Mouse (Mus musculus) stomach, postnatal 0 days (tissue): ENCODE measurements around the gene Spata2l. TPM values are rescaled to one million over a fixed set of nuclear protein-coding genes. Genes with fewer than 3 reads are reported as not detected.
A peak's percentile ranks its signal among the peaks of the same experiment; 100 is the strongest.

ENCODE experiments used
- ATAC-seq: fragments of 200-750 bp; cut with Nextera tagmentation; 2 replicates; pipeline ENCODE4 v1.8.0; 2017; ENCODE audit not compliant: low FRiP score, low TSS enrichment
- DNase-seq: peaks from one replicate; pipeline ENCODE4 v3.0.0-alpha.2; 2016; ENCODE audit warnings: low spot score
- H3K27ac ChIP-seq: fragments of 300-500 bp; sonication (generic); replicated peaks from 2 replicates; pipeline ENCODE4 v1.5.1; 2014; ENCODE audit warnings: mild to moderate bottlenecking, control low read depth
- H3K27me3 ChIP-seq: fragments of 300-500 bp; sonication (generic); 2 replicates; pipeline ENCODE4 v1.6.1; 2014; ENCODE audit warnings: low read length; ENCODE audit not compliant: control insufficient read depth, insufficient read depth
- H3K36me3 ChIP-seq: fragments of 300-500 bp; sonication (generic); 2 replicates; pipeline ENCODE4 v1.6.1; 2014; ENCODE audit warnings: low read length, mixed read lengths; ENCODE audit not compliant: control insufficient read depth, insufficient read depth
- H3K4me1 ChIP-seq: fragments of 300-500 bp; sonication (generic); replicated peaks from 2 replicates; pipeline ENCODE4 v1.6.1; 2014; ENCODE audit warnings: antibody characterized with exemption; ENCODE audit not compliant: control insufficient read depth, insufficient read depth
- H3K4me2 ChIP-seq: fragments of 300-500 bp; sonication (generic); replicated peaks from 2 replicates; pipeline ENCODE4 v1.6.1; 2014; ENCODE audit warnings: low read depth, mild to moderate bottlenecking, control low read depth, moderate library complexity
- H3K4me3 ChIP-seq: fragments of 300-500 bp; sonication (generic); 2 replicates; pipeline ENCODE4 v1.5.1; 2014; ENCODE audit warnings: low read depth, low read length, control low read depth
- H3K9ac ChIP-seq: fragments of 300-500 bp; sonication (generic); 2 replicates; pipeline ENCODE4 v1.6.1; 2014; ENCODE audit warnings: mild to moderate bottlenecking, low read length, control low read depth, mixed read lengths
- H3K9me3 ChIP-seq: fragments of 300-500 bp; sonication (generic); 2 replicates; pipeline ENCODE4 v1.6.1; 2016; ENCODE audit warnings: low read length; ENCODE audit not compliant: control insufficient read depth
- CTCF ChIP-seq: IDR thresholded peaks from 2 replicates; pipeline ENCODE4 v1.5.1; 2016; ENCODE audit warnings: antibody characterized with exemption, low read depth, mild to moderate bottlenecking, moderate library complexity
- EP300 ChIP-seq: optimal IDR thresholded peaks from 2 replicates; pipeline ENCODE3; 2016; ENCODE audit warnings: antibody characterized with exemption
- WGBS: fragments of 180-500 bp; shearing (Covaris S2); extraction: QIAGEN DNeasy Blood & Tissue Kit; methylation state at CpG from one replicate; pipeline ENCODE4 v1.1.7; 2014; 5-methylcytosine and 5-hydroxymethylcytosine counted together
- polyA plus RNA-seq: library from polyadenylated mRNA; unstranded; fragments of >200 nt; fragmentation: Nextera tagmentation; extraction: Ambion mirVana; gene quantifications from 2 replicates; pipeline ENCODE4 v1.2.1, GENCODE M21; 2015

The Spata2l gene
- polyA plus RNA-seq, 1 experiment from 2014 or later = 3.1 TPM

- TF ChIP-seq EP300 (no peak), CTCF (peak; percentile 80)
- H3K4me2 ChIP-seq = no peak overlapping the region
- DNase-seq = peak; percentile 86
- H3K36me3 ChIP-seq = no peaks in the 10 kb centered on the region
- no peak overlapping the region for H3K27ac ChIP-seq
- H3K4me3 ChIP-seq = no peak overlapping the region
- WGBS = 1% methylated on average over 9 of the region's 9 CpGs
- ATAC-seq = peak; percentile 51; the same call in 1 of the 2 replicates
- H3K9me3 ChIP-seq = no peaks in the 10 kb centered on the region
- H3K4me1 ChIP-seq = no peaks in the 10 kb centered on the region
- H3K9ac ChIP-seq = no peak overlapping the region
- no peaks in the 10 kb centered on the region for H3K27me3 ChIP-seq
These were observed 45.4 kb downstream of the Spata2l start for GRCm38 (mm10) chr8:123190678-123191077.

GRCm38 (mm10) chr8:123188841-123189240 is 47.2 kb downstream of the Spata2l start:
- 53% methylated on average over 7 of the region's 7 CpGs for WGBS
- DNase-seq (peak; percentile 33), ATAC-seq (no peak)
- Histone ChIP-seq H3K27me3 (no peaks in the 10 kb centered on the region), H3K4me2 (no peak overlapping the region), H3K36me3 (no peaks in the 10 kb centered on the region), H3K9ac (no peak overlapping the region), H3K27ac (no peak overlapping the region), H3K4me3 (no peak overlapping the region), H3K4me1 (no peaks in the 10 kb centered on the region), H3K9me3 (no peaks in the 10 kb centered on the region)
- TF ChIP-seq CTCF = no peak
- no peak for TF ChIP-seq EP300

DNA sequence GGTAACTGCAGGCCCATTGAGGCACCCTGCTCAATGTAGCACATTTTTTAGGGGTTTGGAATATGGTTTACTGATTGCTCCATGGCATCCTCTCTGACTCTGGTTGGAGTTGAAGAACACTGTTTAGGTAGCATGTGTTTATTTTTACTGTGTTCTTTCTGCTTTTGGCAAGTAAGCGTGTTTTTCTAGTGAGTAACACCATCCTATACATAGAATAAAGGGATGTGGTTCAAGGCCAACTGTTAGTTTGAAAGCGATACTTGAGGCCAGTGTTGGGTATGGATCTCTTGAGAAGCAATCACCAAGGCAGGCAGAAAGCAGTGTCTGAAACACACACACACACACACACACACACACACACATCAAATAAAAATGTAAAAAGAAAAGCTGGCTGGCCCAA is 48.0 kb downstream of the Spata2l start:
- no peak for TF ChIP-seq EP300
- no peak for TF ChIP-seq CTCF
- H3K9me3 ChIP-seq = no peaks in the 10 kb centered on the region
- DNase-seq = no peak
- H3K4me1 ChIP-seq = no peaks in the 10 kb centered on the region
- no peak overlapping the region for H3K9ac ChIP-seq
- no peak overlapping the region for H3K27ac ChIP-seq
- no peak for ATAC-seq
- WGBS = 82% methylated on average over 2 of the region's 2 CpGs
- no peak overlapping the region for H3K4me2 ChIP-seq
- no peaks in the 10 kb centered on the region for H3K27me3 ChIP-seq
- H3K4me3 ChIP-seq = no peak overlapping the region
- H3K36me3 ChIP-seq = no peaks in the 10 kb centered on the region

DNA sequence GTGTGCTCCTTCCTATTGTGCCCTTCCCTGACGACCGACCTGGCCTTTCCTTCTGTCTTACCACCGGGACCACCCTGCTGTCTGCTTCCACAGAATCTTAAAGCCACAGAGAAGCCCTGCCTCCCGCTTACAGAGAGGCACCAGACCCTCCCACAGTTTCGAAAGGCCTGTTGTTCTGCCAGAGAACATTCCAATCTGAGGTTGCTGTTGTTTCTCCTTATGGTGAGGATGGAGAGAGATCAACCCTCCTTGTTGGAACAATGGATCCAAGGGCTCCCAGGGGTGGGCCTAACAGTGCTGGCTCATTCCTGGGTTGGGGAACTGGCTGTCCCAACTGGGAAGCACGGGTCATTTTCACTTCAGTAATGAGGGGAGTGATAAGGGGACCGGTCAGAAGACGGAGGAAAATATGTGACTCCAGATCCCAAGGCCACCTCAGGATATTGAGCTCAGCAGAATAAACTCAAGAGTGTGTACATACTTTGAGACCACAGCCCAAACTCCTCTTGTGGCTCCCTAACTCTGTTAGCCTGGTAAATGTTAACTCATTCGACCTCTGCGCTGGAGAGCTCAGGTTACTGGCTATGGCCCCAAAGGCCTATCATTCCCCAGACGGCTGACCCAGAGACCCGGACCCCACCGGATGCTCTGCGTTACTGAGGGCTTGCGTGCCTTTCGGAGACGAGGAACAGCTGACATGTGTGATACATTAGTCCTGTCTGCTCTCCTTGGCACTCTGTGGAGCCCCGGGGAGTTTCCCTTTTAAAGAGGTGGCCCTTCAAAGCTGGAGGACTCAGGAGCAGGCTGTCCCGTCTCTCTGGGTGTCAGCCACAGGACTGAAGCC is 50.2 kb downstream of the Spata2l start, which contains the start of gene Dpep1:
TSS of gene Dpep1 (plus strand) at position 677 of the 844 bp plus-strand sequence.
- H3K27me3 ChIP-seq = no peaks in the 10 kb centered on the region
- DNase-seq (no peak), ATAC-seq (peak; percentile 60; the same call in 1 of the 2 replicates)
- TF ChIP-seq EP300 = no peak
- no peak for TF ChIP-seq CTCF
- peak within 1 kb of the TSS; percentile 18 for H3K4me2 ChIP-seq
- H3K9me3 ChIP-seq = no peaks in the 10 kb centered on the region
- H3K27ac ChIP-seq = peak within 1 kb of the TSS; percentile 81
- 21% methylated on average over 19 of the region's 19 CpGs for WGBS
- H3K36me3 ChIP-seq = no peaks in the 10 kb centered on the region
- 0 out of 2 replicates have a peak within 1 kb of the TSS, but pooled peaks have one; percentile 38 for H3K9ac ChIP-seq
- no peaks in the 10 kb centered on the region for H3K4me1 ChIP-seq
- no peak within 1 kb of the TSS for H3K4me3 ChIP-seq

DNA sequence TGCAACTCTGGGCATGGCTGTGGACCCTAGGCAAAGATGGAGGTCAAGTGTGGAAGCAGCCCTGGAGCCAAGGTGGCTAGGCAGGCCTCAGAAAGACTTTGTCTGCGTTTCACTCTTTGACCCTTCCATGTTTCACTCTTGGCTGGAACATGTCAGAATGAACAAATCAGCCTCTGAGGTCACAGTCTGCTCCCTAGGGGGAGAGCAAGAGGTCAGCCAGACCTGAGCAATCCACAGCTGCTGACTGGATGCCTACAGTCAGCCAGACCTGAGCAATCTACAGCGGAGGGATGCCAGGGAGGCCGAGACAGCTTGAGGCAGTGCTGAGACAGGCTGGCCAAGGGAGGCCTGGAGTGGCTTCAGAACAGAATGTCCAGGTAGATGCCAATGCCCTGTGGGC is 54.6 kb downstream of the Spata2l start:
- DNase-seq (no peak), ATAC-seq (no peak)
- Histone ChIP-seq H3K4me3 (no peak overlapping the region), H3K4me1 (no peaks in the 10 kb centered on the region), H3K27me3 (no peaks in the 10 kb centered on the region), H3K36me3 (no peaks in the 10 kb centered on the region), H3K27ac (no peak overlapping the region), H3K4me2 (no peak overlapping the region), H3K9me3 (no peaks in the 10 kb centered on the region), H3K9ac (no peak overlapping the region)
- 54% methylated on average over 3 of the region's 3 CpGs for WGBS
- TF ChIP-seq CTCF = no peak
- TF ChIP-seq EP300 = no peak

Other genes with a start within 250 kb of the Spata2l start
- gene Ankrd11, start 194.0 kb downstream of the Spata2l start, polyA plus RNA-seq = 35.0 and 35.8 TPM in 2 replicates
- gene Spg7, start 173.3 kb downstream of the Spata2l start, polyA plus RNA-seq = 29.6 and 32.0 TPM in 2 replicates
- gene Rpl13, start 133.9 kb downstream of the Spata2l start, polyA plus RNA-seq = 1,460 and 1,506 TPM in 2 replicates
- gene Cpne7, start 118.9 kb downstream of the Spata2l start, polyA plus RNA-seq = 1.4 TPM in 2 replicates
- 7.8 and 9.3 TPM in 2 replicates for gene Sult5a1, start 77.9 kb downstream of the Spata2l start, polyA plus RNA-seq
- 10.0 and 13.6 TPM in 2 replicates for gene Dpep1, start 50.0 kb downstream of the Spata2l start, polyA plus RNA-seq
- 153 and 157 TPM in 2 replicates for gene Chmp1a, start 23.5 kb downstream of the Spata2l start, polyA plus RNA-seq
- 0.91 and 0.94 TPM in 2 replicates for gene Spata33, start 23.4 kb downstream of the Spata2l start, polyA plus RNA-seq
- gene Cdk10, start 11.4 kb downstream of the Spata2l start, polyA plus RNA-seq = 16.1 and 16.7 TPM in 2 replicates
- gene Zfp276, start 18.0 kb upstream of the Spata2l start, polyA plus RNA-seq = 7.8 and 8.3 TPM in 2 replicates
- gene Vps9d1, start 18.1 kb upstream of the Spata2l start, polyA plus RNA-seq = 10.3 and 11.2 TPM in 2 replicates
- 5.3 and 5.7 TPM in 2 replicates for gene Fanca, start 82.3 kb upstream of the Spata2l start, polyA plus RNA-seq
- gene Spire2, start 96.5 kb upstream of the Spata2l start, polyA plus RNA-seq = 12.4 and 13.1 TPM in 2 replicates
- 133 and 146 TPM in 2 replicates for gene Tcf25, start 137.5 kb upstream of the Spata2l start, polyA plus RNA-seq
- 0.05 TPM in 1 of 2 replicates, not detected in the other for gene Mc1r, start 170.9 kb upstream of the Spata2l start, polyA plus RNA-seq
- 24.4 and 24.7 TPM in 2 replicates for gene Tubb3, start 175.2 kb upstream of the Spata2l start, polyA plus RNA-seq
- gene Def8, start 187.3 kb upstream of the Spata2l start, polyA plus RNA-seq = 20.6 and 22.5 TPM in 2 replicates
- 28.1 and 28.4 TPM in 2 replicates for gene Afg3l1, start 241.7 kb upstream of the Spata2l start, polyA plus RNA-seq